18 mouse cellular contexts compared by ENCODE assay signal in genomic region chr7:19021048-19021447, GRCm38 (mm10). TPM values are rescaled to one million over a fixed set of nuclear protein-coding genes. Genes with fewer than 3 reads are reported as not detected.
DNase-seq lines count a peak whose midpoint lies in the region; ATAC-seq and TF ChIP-seq lines count a peak whose summit lies in the region.
"Had no signal": no experiment of that assay in that cellular context is flagged by ENCODE, and none has a peak within 500 bp of the region (broad histone marks: within the 10 kb centered on the region; RNA-seq: fewer than 3 reads in every experiment).

No protein-coding gene starts in this region.

- WGBS in lung, embryonic 14.5 days, result 10% methylated on average over 8 of the region's 8 CpGs
- WGBS in intestine, embryonic 15.5 days, result 12% methylated on average over 8 of the region's 8 CpGs
- 9% methylated on average over 8 of the region's 8 CpGs for WGBS in liver, embryonic 13.5 days (ENCODE audit: insufficient replicate concordance)
- 16% methylated on average over 8 of the region's 8 CpGs for WGBS in stomach, embryonic 16.5 days

- DNase-seq in lung, embryonic 14.5 days, result no peak
- no peak for DNase-seq in lung, postnatal 4 days
- no peak for DNase-seq in liver, embryonic 13.5 days
- no peak for DNase-seq in Muller cell, postnatal 12 days (ENCODE audit: inconsistent ontology term)
- no peak for DNase-seq in cerebellum, adult 11 months
- DNase-seq: adrenal gland, postnatal 25 days; cerebellum, postnatal 10 days; forebrain, postnatal 0 days; gastrocnemius, adult 2 months; heart, adult 2 months; heart, postnatal 14 days; thymus, adult 2 months had no signal

- H3K27ac ChIP-seq in lung, embryonic 14.5 days (ENCODE audit: low read depth), result no peak overlapping the region
- peak overlapping the region; percentile 13; the same call in 1 of the 2 replicates for H3K27ac ChIP-seq in intestine, embryonic 15.5 days
- no peak overlapping the region for H3K27ac ChIP-seq in liver, embryonic 13.5 days
- peak overlapping the region; percentile 14; the same call in 1 of the 2 replicates for H3K27ac ChIP-seq in stomach, embryonic 16.5 days (ENCODE audit: low read length)
- H3K27ac ChIP-seq: gastrocnemius, adult 2 months; heart, adult 2 months; hindbrain, embryonic 15.5 days; kidney, embryonic 15.5 days; limb, embryonic 12.5 days had no signal

- H3K4me3 ChIP-seq in lung, embryonic 14.5 days (ENCODE audit: low read depth, low read length), result no peak overlapping the region
- H3K4me3 ChIP-seq in intestine, embryonic 15.5 days (replicated peaks), result peak overlapping the region; percentile 4; the same call in 1 of the 2 replicates
- peak overlapping the region; percentile 98 for H3K4me3 ChIP-seq in liver, embryonic 13.5 days (replicated peaks)
- peak overlapping the region; percentile 94 for H3K4me3 ChIP-seq in stomach, embryonic 16.5 days (replicated peaks; ENCODE audit: low read length)
- H3K4me3 ChIP-seq: gastrocnemius, adult 2 months; heart, adult 2 months; hindbrain, embryonic 15.5 days; kidney, embryonic 15.5 days; limb, embryonic 12.5 days had no signal

- H3K9me3 ChIP-seq in lung, embryonic 14.5 days (ENCODE audit: low read depth, low read length), result no peaks in the 10 kb centered on the region
- H3K9me3 ChIP-seq in intestine, embryonic 15.5 days, result no peaks in the 10 kb centered on the region
- H3K9me3 ChIP-seq in liver, embryonic 13.5 days (replicated peaks), result no peaks in the 10 kb centered on the region
- no peaks in the 10 kb centered on the region for H3K9me3 ChIP-seq in stomach, embryonic 16.5 days (replicated peaks; ENCODE audit: control insufficient read depth, low read length)
- H3K9me3 ChIP-seq: hindbrain, embryonic 15.5 days; kidney, embryonic 15.5 days; limb, embryonic 12.5 days had no signal

- H3K36me3 ChIP-seq in lung, embryonic 14.5 days (ENCODE audit: insufficient read depth), result no peaks in the 10 kb centered on the region
- no peaks in the 10 kb centered on the region for H3K36me3 ChIP-seq in intestine, embryonic 15.5 days
- no peaks in the 10 kb centered on the region for H3K36me3 ChIP-seq in liver, embryonic 13.5 days
- no peaks in the 10 kb centered on the region for H3K36me3 ChIP-seq in stomach, embryonic 16.5 days (ENCODE audit: control insufficient read depth, insufficient read depth, low read length)
- H3K36me3 ChIP-seq: hindbrain, embryonic 15.5 days; kidney, embryonic 15.5 days; limb, embryonic 12.5 days had no signal

- TF ChIP-seq CTCF in lung, embryonic 14.5 days (IDR thresholded peaks at IDR 0.05; ENCODE audit: low read depth), result no peak

- H3K9ac ChIP-seq in lung, embryonic 14.5 days, result no peak overlapping the region
- H3K9ac ChIP-seq in intestine, embryonic 15.5 days, result no peak overlapping the region
- 0 out of 2 replicates have a peak overlapping the region, but pooled peaks have one; percentile 56 for H3K9ac ChIP-seq in liver, embryonic 13.5 days
- H3K9ac ChIP-seq in stomach, embryonic 16.5 days (ENCODE audit: low read length), result no peak overlapping the region
- H3K9ac ChIP-seq: forebrain, postnatal 0 days; hindbrain, embryonic 15.5 days; kidney, embryonic 15.5 days; limb, embryonic 12.5 days had no signal

- 0 out of 2 replicates have a peak overlapping the region, but pooled peaks have one; percentile 12 for H3K4me2 ChIP-seq in lung, embryonic 14.5 days
- H3K4me2 ChIP-seq in intestine, embryonic 15.5 days (replicated peaks), result peak overlapping the region; percentile 58
- H3K4me2 ChIP-seq in liver, embryonic 13.5 days, result peak overlapping the region; percentile 48
- H3K4me2 ChIP-seq in stomach, embryonic 16.5 days (ENCODE audit: low read depth, low read length), result peak overlapping the region; percentile 38
- H3K4me2 ChIP-seq: hindbrain, embryonic 15.5 days; kidney, embryonic 15.5 days; limb, embryonic 12.5 days; midbrain, embryonic 11.5 days had no signal

- H3K4me1 ChIP-seq in lung, embryonic 14.5 days (ENCODE audit: insufficient read depth), result 0 out of 2 replicates have a peak, but pooled peaks cover 5% of the 10 kb centered on the region
- peaks cover 14% of the 10 kb centered on the region for H3K4me1 ChIP-seq in intestine, embryonic 15.5 days (replicated peaks)
- H3K4me1 ChIP-seq in liver, embryonic 13.5 days (replicated peaks), result peaks cover 22% of the 10 kb centered on the region
- H3K4me1 ChIP-seq in stomach, embryonic 16.5 days (ENCODE audit: control insufficient read depth, insufficient read depth, low read length), result peaks cover 11% of the 10 kb centered on the region

- ATAC-seq in lung, embryonic 14.5 days (ENCODE audit: insufficient read depth), result no peak
- no peak for ATAC-seq in intestine, embryonic 15.5 days
- no peak for ATAC-seq in liver, embryonic 13.5 days (ENCODE audit: low read depth)
- no peak for ATAC-seq in stomach, embryonic 16.5 days (ENCODE audit: insufficient read depth, low FRiP score)
- ATAC-seq: forebrain, postnatal 0 days had no signal

- H3K27me3 ChIP-seq in lung, embryonic 14.5 days (ENCODE audit: insufficient read depth, low read length), result peaks cover 31% of the 10 kb centered on the region
- peaks cover 28% of the 10 kb centered on the region for H3K27me3 ChIP-seq in intestine, embryonic 15.5 days (replicated peaks)
- H3K27me3 ChIP-seq in liver, embryonic 13.5 days, result peaks cover 47% of the 10 kb centered on the region
- H3K27me3 ChIP-seq in stomach, embryonic 16.5 days (ENCODE audit: control insufficient read depth, insufficient read depth, low read length), result peaks cover 28% of the 10 kb centered on the region

RNA-seq across cellular contexts. Expression of gene Foxa3, which starts 2.3 kb away (rescaled TPM):
- polyA plus RNA-seq in lung, embryonic 14.5 days (2014; fragmentation: Nextera tagmentation; extraction: Ambion mirVana), result 2.2 and 2.3 TPM in 2 replicates
- 26.6 and 28.3 TPM in 2 replicates for polyA plus RNA-seq in intestine, embryonic 15.5 days (2015; fragmentation: Nextera tagmentation; extraction: Ambion mirVana)
- polyA plus RNA-seq in liver, embryonic 13.5 days (2015; fragmentation: Nextera tagmentation; extraction: Ambion mirVana), result 25.6 and 29.4 TPM in 2 replicates
- 32.5 and 37.1 TPM in 2 replicates for polyA plus RNA-seq in stomach, embryonic 16.5 days (2015; fragmentation: Nextera tagmentation; extraction: Ambion mirVana)
- polyA plus RNA-seq: forebrain, postnatal 0 days; hindbrain, embryonic 15.5 days; midbrain, embryonic 11.5 days had no signal

RNA-seq across cellular contexts. Expression of gene Sympk, which starts 3.1 kb away (rescaled TPM):
- 22.9 and 26.8 TPM in 2 replicates for polyA plus RNA-seq in lung, embryonic 14.5 days (2014; fragmentation: Nextera tagmentation; extraction: Ambion mirVana)
- 29.6 and 30.3 TPM in 2 replicates for polyA plus RNA-seq in intestine, embryonic 15.5 days (2015; fragmentation: Nextera tagmentation; extraction: Ambion mirVana)
- polyA plus RNA-seq in liver, embryonic 13.5 days (2015; fragmentation: Nextera tagmentation; extraction: Ambion mirVana), result 15.0 and 17.4 TPM in 2 replicates
- polyA plus RNA-seq in stomach, embryonic 16.5 days (2015; fragmentation: Nextera tagmentation; extraction: Ambion mirVana), result 20.2 and 22.5 TPM in 2 replicates

RNA-seq across cellular contexts. Expression of gene Irf2bp1, which starts 17.2 kb away (rescaled TPM):
- polyA plus RNA-seq in lung, embryonic 14.5 days (2014; fragmentation: Nextera tagmentation; extraction: Ambion mirVana), result 27.3 and 35.0 TPM in 2 replicates
- polyA plus RNA-seq in intestine, embryonic 15.5 days (2015; fragmentation: Nextera tagmentation; extraction: Ambion mirVana), result 24.5 and 24.6 TPM in 2 replicates
- polyA plus RNA-seq in liver, embryonic 13.5 days (2015; fragmentation: Nextera tagmentation; extraction: Ambion mirVana), result 9.2 and 9.3 TPM in 2 replicates
- 10.7 and 14.3 TPM in 2 replicates for polyA plus RNA-seq in stomach, embryonic 16.5 days (2015; fragmentation: Nextera tagmentation; extraction: Ambion mirVana)

RNA-seq across cellular contexts. Expression of gene Mypop, which starts 30.0 kb away (rescaled TPM):
- 3.7 and 4.8 TPM in 2 replicates for polyA plus RNA-seq in lung, embryonic 14.5 days (2014; fragmentation: Nextera tagmentation; extraction: Ambion mirVana)
- 2.5 and 2.9 TPM in 2 replicates for polyA plus RNA-seq in intestine, embryonic 15.5 days (2015; fragmentation: Nextera tagmentation; extraction: Ambion mirVana)
- polyA plus RNA-seq in liver, embryonic 13.5 days (2015; fragmentation: Nextera tagmentation; extraction: Ambion mirVana), result 0.37 and 0.82 TPM in 2 replicates
- polyA plus RNA-seq in stomach, embryonic 16.5 days (2015; fragmentation: Nextera tagmentation; extraction: Ambion mirVana), result 1.6 and 2.3 TPM in 2 replicates

RNA-seq across cellular contexts. Expression of gene Rsph6a, which starts 33.4 kb away (rescaled TPM):
- polyA plus RNA-seq in lung, embryonic 14.5 days (2014; fragmentation: Nextera tagmentation; extraction: Ambion mirVana), result not detected in 2 replicates
- polyA plus RNA-seq in intestine, embryonic 15.5 days (2015; fragmentation: Nextera tagmentation; extraction: Ambion mirVana), result not detected in 2 replicates
- polyA plus RNA-seq in liver, embryonic 13.5 days (2015; fragmentation: Nextera tagmentation; extraction: Ambion mirVana), result not detected in 2 replicates
- not detected in 2 replicates for polyA plus RNA-seq in stomach, embryonic 16.5 days (2015; fragmentation: Nextera tagmentation; extraction: Ambion mirVana)
- polyA plus RNA-seq: kidney, embryonic 15.5 days; limb, embryonic 12.5 days; midbrain, embryonic 11.5 days had no signal

Comparison
In these comparisons a context has a peak if more than half of its experiments do, and no peak if none do; other contexts are left out.
1. H3K27ac ChIP-seq: peak in intestine, embryonic 15.5 days (single experiment) and stomach, embryonic 16.5 days (single experiment); none in lung, embryonic 14.5 days (single experiment) and liver, embryonic 13.5 days (single experiment).
2. Peak in every context shown above with its lines, with median percentiles within 50 percentile points of each other: H3K4me2 ChIP-seq.